Mouse (Mus musculus) spleen, postnatal 4 days (tissue): ENCODE measurements around the gene Cox7a1.
A peak's percentile ranks its signal among the peaks of the same experiment; 100 is the strongest.
"Not testable (repeated sequence)": the region's sequence is repeated elsewhere in the genome, so short reads cannot be mapped to it uniquely, and the experiment has no call there.

Experiments
- DNase-seq, 2 experiments: peaks; one replicate each; pipeline ENCODE4 v3.0.0; 2022; ENCODE audit warnings: low spot score in 2 of 2

The Cox7a1 gene

GRCm38 (mm10) chr7:30183879-30184289 is at the start of gene Cox7a1:
TSS of gene Cox7a1 (plus strand) at chr7:30184144.
- DNase-seq = peak; percentile 86 to 90

- no peak for DNase-seq
These were observed 47.1 kb upstream of the Cox7a1 start for GRCm38 (mm10) chr7:30136826-30137225.

- DNase-seq = no peak
These were observed 40.8 kb upstream of the Cox7a1 start for GRCm38 (mm10) chr7:30143170-30143554.

- peak; percentile 54 to 73 for DNase-seq
These were observed 40.3 kb upstream of the Cox7a1 start for GRCm38 (mm10) chr7:30143555-30144209.

- DNase-seq = no peak
These were observed 36.9 kb upstream of the Cox7a1 start for GRCm38 (mm10) chr7:30147011-30147410.

GRCm38 (mm10) chr7:30154040-30154439 is 29.9 kb upstream of the Cox7a1 start:
- DNase-seq = no peak

- no peak for DNase-seq
These were observed 28.4 kb upstream of the Cox7a1 start for GRCm38 (mm10) chr7:30155507-30155906.

- no peak for DNase-seq
These were observed 20.8 kb upstream of the Cox7a1 start for GRCm38 (mm10) chr7:30163113-30163512.

GRCm38 (mm10) chr7:30164745-30165144 is 19.2 kb upstream of the Cox7a1 start:
- DNase-seq = no peak

- DNase-seq = peak in 1 of 2 experiments; percentile 20
These were observed 14.9 kb upstream of the Cox7a1 start for GRCm38 (mm10) chr7:30168914-30169582.

- peak; percentile 88 to 90 for DNase-seq
These were observed 14.2 kb upstream of the Cox7a1 start, which contains the start of gene Zfp146 for GRCm38 (mm10) chr7:30169583-30170282. TSS of gene Zfp146 (minus strand) at chr7:30169750.

- no peak for DNase-seq
These were observed 13.5 kb upstream of the Cox7a1 start for GRCm38 (mm10) chr7:30170283-30170951.

GRCm38 (mm10) chr7:30176474-30176873 is 7.5 kb upstream of the Cox7a1 start:
- DNase-seq = no peak

GRCm38 (mm10) chr7:30178256-30178655 is 5.7 kb upstream of the Cox7a1 start:
- DNase-seq = no peak

GRCm38 (mm10) chr7:30181308-30181707 is 2.6 kb upstream of the Cox7a1 start:
- peak; percentile 71 to 84 for DNase-seq

- not testable (repeated sequence) for DNase-seq
These were observed 2.0 kb upstream of the Cox7a1 start for GRCm38 (mm10) chr7:30181929-30182328.

- DNase-seq = not testable (repeated sequence)
These were observed 755 bp upstream of the Cox7a1 start for GRCm38 (mm10) chr7:30183189-30183588.

- DNase-seq = no peak
These were observed 851 bp downstream of the Cox7a1 start for GRCm38 (mm10) chr7:30184641-30185348.

- DNase-seq = no peak
These were observed 4.6 kb downstream of the Cox7a1 start for GRCm38 (mm10) chr7:30188344-30189115.

- no peak for DNase-seq
These were observed 5.2 kb downstream of the Cox7a1 start for GRCm38 (mm10) chr7:30189116-30189491.

- DNase-seq = no peak
These were observed 8.1 kb downstream of the Cox7a1 start for GRCm38 (mm10) chr7:30192088-30192487.
